Comparison of ENCODE assay signal across 17 mouse cellular contexts in genomic region chr14:120504928-120505461, GRCm38 (mm10).
"Had no signal": no experiment of that assay in that cellular context is flagged by ENCODE, and none has a peak within 500 bp of the region (broad histone marks: within the 10 kb centered on the region; RNA-seq: fewer than 3 reads in every experiment).

No protein-coding gene starts in this region.

- H3K4me1 ChIP-seq: limb, embryonic 10.5 days; liver, embryonic 15.5 days; stomach, embryonic 15.5 days had no signal

- H3K4me2 ChIP-seq: limb, embryonic 13.5 days; liver, embryonic 12.5 days; liver, embryonic 15.5 days; midbrain, embryonic 11.5 days; stomach, embryonic 15.5 days had no signal

- H3K9me3 ChIP-seq: limb, embryonic 10.5 days; limb, embryonic 13.5 days; liver, embryonic 12.5 days; liver, embryonic 15.5 days; stomach, embryonic 15.5 days had no signal

- ATAC-seq: inflammation-experienced regulatory T-cells, adult 6 months; intestine, embryonic 16.5 days; liver, embryonic 12.5 days had no signal

- H3K27me3 ChIP-seq: limb, embryonic 13.5 days; liver, embryonic 12.5 days; liver, embryonic 15.5 days; stomach, embryonic 15.5 days had no signal

- H3K9ac ChIP-seq: limb, embryonic 13.5 days; liver, embryonic 12.5 days; liver, embryonic 15.5 days; stomach, embryonic 15.5 days had no signal

- H3K27ac ChIP-seq: limb, embryonic 10.5 days; limb, embryonic 13.5 days; liver, embryonic 12.5 days; liver, embryonic 15.5 days; stomach, embryonic 15.5 days had no signal

- H3K4me3 ChIP-seq: limb, embryonic 10.5 days; limb, embryonic 13.5 days; liver, embryonic 12.5 days; liver, embryonic 15.5 days; stomach, embryonic 15.5 days had no signal

- DNase-seq: kidney, adult 18-20 months; kidney, adult 9 months; kidney, postnatal 14 days; kidney, postnatal 4 days; liver; midbrain, embryonic 14.5 days; right cerebral cortex, postnatal 14 days; right cerebral cortex, postnatal 4 days; thymus, postnatal 36 days had no signal

- H3K36me3 ChIP-seq: liver, embryonic 15.5 days had no signal
